Mouse (Mus musculus) megakaryocyte progenitor cell, adult 5-6 weeks (primary cell): ENCODE data around the gene Arhgef6. TPM values are rescaled to one million over a fixed set of nuclear protein-coding genes. Genes with fewer than 3 reads are reported as not detected.

Source experiments
- ATAC-seq: replicated peaks from 2 replicates; pipeline ENCODE4 v1.8.0; 2016; ENCODE audit warnings: mild to moderate bottlenecking, moderate TSS enrichment, inconsistent platforms; ENCODE audit not compliant: poor library complexity
- total RNA-seq, 2 experiments: library from RNA; stranded (forward) in 1 of 2; stranded (reverse) in 1 of 2; fragments of 157-497, 149-512 nt in 1 of 2; fragments of 200-1000 nt in 1 of 2; gene quantifications; 2 replicates each; pipeline versions ENCODE4 v1.2.3 to v1.2.4; 2015 to 2017

The Arhgef6 gene
- total RNA-seq (2015) (162 and 166 TPM in 2 replicates), total RNA-seq (2017) (108 and 110 TPM in 2 replicates)

DNA sequence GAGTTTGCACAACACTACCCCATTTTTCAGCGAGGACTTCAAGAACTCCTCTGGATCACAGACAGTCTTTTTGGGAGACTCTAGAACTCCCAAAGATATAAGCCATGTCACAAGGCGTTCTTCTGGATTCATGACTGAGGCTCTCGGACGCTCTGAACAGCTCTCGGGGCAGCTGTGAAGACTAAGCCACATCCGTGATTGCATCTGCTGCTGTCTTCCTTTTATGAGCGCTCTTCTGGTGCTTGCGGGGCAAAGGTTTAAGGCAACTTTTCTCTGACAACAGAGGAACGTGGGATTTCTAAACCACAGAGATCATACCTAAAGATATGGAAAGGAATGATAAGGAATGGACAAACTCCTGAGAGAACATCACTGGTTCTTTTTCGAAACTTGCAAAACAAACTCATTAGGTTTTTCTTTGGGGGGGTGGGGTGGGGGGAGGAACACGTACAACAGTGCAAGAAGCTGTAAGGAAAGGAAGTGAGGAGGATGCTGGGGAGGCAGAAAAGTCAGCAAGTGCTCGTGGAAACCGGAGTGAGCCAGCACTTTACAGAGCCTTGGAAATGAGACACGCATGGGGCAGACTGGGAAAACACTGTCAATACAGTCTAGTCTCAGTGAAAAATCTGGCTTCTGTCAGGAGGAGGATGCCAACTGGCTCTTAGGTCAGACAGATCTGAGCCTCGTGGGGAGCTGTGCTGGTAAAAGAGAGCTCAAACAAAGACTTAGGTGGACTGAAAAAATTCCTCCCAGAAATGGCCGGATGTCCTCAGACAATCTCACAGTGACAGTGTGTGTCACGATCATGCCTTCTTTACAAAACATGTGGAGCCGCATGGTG is at the start of gene Arhgef6:
TSS of gene Arhgef6 (minus strand) at position 359 of the 841 bp plus-strand sequence.
- peak; percentile 60 for ATAC-seq

DNA sequence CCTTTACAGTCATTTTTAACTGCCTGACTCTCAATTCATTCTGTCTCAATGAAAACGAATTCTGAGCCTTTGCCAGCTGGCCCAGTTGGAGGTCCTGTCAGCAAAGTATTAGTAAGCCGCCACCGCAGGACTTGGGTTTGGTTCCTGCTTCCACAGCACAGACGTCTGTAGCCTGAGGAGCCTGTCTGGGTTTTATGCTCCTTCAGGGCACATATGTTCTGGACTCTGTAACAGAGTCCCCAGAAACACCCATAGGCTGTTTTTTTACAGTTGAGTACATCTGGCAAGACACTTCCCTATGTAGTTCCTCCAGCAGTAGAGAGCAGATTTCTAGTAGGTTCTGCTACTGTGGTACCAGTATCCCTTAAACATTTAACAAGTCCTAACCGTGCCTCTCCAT is 42.4 kb upstream of the Arhgef6 start:
- ATAC-seq, result no peak

DNA sequence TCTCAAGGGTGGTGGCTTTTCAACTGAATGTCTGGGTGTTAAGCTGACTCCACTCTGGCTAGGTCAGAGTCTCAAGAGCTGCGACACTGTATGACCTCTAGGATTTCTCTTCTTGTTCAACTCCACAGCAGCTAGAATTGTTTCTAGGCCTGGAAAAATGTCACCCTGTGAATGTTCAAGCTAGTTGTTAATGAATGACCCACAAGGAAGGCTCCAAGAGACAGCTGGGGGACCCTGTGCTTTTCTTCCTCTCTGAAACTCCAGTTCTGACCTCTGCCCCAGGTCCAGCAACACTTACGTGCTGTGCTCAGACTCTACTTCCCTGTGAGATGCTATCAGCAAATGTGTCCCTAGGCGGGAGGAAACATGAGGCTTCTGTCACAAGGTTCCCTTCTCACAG is 40.0 kb upstream of the Arhgef6 start:
- no peak for ATAC-seq

DNA sequence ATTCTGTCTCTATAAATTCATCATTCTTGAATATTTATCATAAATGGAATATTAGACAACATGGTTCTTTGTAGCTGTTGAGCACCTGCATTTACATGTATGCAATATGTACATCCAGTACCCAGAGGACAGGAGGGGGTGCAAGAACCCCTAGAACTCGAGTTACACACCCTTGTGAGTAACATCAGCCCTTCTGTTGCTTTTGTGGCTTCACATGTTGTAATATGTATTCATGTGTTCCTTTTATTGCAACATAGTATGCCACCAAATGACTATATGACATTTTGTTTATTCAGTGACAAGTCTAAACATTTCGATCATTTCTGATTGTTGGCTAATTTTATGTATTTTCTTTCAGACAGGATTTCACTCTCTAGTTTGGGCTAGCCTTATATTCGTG is 38.6 kb upstream of the Arhgef6 start:
- peak; percentile 66 for ATAC-seq

DNA sequence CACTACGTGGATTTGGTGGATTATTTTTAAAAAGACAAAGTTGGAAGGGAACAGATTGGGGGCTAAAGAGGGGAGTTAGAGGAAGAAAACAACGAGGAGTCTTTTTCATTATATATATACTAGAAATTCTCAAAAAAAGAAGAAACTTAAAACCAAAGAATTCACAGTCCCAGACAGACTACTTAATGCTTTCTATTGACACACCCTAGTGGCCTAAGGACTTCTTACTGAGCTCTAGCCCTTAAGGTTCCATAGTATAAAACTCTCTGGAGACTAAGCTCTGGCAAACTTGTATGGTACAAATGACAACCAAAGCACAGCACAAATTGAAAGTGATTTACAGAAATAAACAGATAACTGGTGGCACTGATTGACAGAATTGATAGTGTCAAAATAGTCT is 35.5 kb upstream of the Arhgef6 start:
- ATAC-seq, result no peak

DNA sequence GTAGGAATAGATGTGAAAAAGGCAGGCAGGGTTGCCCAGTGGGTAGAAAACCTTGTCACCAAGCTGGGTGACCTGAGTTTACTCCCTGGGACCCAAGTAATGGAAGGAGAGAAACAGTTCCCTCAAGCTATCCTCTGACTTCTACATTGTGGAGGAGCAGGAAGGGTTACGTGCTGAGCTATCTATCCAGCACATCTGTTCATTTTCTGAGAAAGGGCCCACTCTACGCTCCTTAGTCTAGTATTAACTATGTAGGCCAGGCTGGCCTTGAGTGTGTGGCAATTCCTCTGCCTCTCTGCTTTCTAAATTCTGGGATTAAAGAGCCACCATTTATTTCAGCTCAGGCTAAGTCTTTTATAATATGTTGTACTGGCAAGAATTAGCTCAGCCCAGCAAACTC is 35.0 kb upstream of the Arhgef6 start:
- ATAC-seq, result peak; percentile 36; the same call in 1 of the 2 replicates

DNA sequence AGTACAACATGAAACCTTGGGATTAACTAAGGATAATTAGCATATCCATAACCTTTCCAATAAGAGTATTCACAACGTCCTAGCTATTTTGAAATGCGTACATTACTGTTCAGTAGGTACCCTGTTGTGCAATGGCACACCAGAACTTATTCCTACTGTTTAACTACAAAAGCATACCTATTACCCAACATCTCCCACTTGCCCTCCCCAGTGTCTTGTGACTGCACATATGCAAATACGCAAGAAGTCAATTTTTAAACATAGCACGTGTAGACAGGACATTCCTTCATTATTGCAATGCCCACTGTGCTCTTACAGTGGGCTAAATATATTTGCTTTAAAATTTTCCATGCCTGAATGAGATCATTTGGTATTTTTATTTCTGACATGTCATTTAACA is 34.4 kb upstream of the Arhgef6 start:
- peak; percentile 88 for ATAC-seq

DNA sequence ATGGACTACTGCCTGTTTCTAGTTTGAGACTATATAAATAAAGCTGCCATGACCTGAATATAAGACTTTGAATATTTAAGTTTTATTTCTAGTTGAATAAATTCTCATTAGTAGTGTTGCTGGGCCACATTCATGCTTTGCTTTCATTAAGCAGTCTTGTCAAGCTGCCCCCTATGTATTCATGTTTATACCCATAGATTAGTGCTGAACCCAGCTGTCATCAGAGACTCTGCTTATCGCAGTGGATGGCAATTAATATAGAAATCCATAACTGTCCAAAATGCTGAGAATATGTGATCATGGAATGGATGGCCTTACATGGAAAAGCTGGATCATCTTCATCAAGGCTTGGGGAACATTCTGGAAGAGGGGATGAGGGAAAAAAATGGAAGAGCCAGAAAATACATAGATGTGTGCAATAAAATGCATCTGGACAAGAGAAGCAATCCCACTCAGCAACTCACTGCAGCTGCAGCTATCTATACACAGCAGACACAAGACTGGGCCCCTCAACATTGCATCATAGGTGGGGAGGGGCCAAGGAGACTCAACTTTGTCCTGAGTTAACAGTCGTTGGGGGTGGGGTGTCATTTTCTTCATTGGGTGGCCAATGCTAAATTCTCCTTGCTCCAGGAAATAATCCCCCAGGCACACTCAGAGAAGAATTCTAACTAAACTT is 26.5 kb upstream of the Arhgef6 start:
- ATAC-seq, result peak; percentile 70

DNA sequence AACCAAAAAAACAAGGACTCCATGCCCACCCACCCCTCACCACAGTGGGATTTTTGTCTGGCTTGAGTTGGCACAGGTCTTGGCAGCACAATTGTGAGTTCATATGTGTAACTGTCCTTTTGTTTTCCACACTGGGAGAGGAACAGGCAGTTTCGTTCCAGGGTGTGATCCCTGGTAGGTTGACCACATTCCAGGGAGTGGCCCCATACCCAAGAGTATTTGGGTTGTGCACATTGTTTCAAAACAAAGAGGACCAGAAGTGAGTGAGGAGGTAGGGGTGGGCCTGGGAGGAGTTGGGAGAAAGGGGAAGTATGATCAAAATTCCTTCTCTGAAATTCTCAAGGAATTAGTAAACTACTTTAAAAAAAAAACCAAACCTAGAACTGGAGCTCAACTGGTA is 20.8 kb upstream of the Arhgef6 start:
- no peak for ATAC-seq

DNA sequence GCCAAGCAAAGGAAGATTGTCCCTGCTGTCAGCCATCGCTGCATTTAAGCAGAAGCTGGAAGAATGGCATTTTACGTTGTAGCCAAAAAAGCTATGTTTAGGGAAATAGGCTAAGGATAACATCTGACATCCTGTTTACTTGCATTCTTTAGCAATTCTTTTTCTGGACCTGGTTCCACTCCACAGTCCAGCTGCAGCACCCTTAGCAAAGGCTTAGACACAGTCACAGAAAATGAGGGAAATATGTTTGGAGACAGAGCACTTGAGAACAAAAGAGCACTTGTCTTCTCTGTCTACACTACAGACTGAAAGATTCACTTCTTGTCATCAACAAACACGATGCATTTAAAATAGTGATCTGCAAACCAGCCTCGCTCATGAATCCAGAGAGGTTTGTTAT is 691 bp upstream of the Arhgef6 start:
- no peak for ATAC-seq

DNA sequence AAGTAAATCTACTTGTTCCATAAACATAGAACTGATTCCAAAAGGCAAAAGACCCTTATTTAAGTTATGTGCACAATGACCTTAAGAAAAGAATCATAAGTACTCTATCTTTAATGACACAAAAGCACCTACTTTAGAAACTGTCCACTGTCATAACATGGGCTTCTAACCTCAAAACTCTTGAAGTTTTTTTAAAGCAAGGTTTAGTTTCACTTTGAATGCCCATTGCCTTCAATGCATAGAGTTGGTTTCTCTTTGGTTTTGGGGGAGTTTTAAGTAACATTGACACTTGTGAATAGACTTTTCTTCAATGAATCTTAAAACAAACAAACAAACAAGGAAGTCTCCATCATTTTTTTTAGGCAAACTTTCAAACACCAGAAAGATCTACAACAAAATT is 947 bp downstream of the Arhgef6 start:
- ATAC-seq, result no peak

DNA sequence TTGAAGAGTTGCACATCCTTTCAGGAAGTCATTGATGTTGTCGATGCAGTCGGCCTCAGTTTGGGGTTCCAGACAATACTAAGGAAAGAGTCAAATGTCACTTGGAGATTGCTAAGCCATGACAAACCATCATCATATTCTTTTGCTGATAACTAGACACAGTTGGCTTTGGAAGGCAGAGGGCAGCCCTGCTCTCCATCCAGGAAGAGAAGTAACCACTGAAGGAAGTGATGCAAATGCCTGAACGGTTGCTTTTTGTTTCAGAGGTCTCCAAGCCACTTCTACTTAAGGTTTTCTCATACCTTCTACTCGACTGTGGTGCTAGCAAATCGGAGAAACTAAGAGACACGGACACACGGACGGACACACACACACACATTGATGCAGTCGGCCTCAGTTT is 1.6 kb downstream of the Arhgef6 start:
- peak; percentile 70 for ATAC-seq

DNA sequence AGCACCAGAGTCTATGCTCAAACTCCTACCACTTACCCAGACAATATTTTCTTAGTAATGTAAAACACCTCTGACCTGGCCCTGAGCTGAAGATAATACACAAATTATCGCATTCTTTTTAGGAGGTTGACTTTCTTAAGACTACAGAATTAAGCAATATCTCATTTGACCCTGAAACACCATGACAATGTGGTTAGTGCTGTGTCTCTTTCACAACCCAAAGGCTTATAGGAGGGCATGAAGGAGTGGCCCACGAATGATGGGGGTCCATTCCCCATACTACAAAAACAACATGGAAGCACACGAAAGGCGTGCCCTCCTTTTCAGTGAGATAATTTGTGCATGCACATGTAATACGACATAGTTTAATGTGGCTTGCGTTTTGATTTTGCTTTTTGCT is 3.2 kb downstream of the Arhgef6 start:
- peak; percentile 71 for ATAC-seq

DNA sequence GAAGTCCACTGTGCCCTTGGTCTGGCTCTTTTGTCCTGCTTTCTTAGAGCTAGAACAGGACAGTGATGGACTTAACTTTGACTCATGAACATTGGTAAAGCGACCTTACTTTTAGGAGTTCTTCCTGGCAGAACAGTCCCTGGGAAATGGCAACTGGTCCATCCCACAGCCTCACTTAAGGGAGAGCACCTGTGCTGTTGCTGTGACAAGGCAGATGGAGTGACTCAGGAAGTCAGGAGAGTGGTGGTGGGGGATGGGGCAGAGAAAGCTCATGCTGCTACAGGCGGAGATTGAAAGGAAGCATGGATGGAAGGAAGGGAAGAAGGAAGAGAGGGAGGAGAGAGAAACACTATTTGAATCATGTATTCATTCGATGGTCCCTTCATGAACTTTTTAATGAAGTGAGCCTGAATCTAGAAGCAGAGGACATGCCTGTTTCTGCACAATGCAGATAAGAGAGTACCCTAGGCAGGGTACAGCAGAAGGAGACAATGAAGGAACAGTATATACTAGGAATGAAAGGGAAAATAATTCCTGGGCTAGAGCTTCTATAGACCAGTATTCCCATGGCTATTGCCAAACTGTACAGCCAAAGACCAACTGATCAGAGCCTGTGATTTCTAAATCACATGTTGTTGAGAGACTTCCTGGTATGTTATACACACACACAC is 10.7 kb downstream of the Arhgef6 start:
- no peak for ATAC-seq

DNA sequence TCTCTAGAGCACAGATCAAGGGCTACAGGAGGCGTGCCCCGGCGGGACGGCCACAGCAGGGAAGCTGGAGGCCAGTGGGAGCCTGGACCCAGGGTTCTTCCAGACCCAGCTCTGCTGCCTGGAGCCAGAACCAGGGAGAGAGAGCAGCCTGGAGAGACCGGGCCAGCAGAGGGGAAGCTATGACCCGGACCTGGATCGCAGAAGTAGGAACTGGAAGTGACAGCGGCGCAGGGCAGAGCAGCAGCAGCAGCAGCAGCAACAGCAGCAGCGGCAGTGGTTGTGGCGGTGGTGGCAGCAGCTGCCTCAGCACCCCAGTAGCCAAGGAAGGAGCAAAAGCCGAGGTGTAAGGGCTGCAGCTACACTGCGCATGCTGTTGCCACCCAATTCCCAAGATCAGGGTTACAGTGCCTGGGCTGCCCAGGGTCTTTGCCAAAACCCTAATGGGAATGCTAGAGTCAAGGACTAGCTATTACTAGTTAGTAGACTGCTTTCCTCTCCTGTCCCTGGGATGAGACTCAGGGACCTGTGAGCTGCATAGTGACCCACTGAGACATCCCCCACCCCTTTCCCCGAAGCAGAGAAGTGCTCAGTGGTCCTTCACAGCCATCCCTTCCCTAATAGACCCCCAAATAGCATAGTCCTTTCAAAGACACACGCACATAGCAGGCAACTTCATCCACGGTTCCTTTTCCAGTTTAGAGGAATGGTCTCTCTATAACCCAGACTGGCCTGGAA is 11.9 kb downstream of the Arhgef6 start:
- ATAC-seq, result peak; percentile 94

DNA sequence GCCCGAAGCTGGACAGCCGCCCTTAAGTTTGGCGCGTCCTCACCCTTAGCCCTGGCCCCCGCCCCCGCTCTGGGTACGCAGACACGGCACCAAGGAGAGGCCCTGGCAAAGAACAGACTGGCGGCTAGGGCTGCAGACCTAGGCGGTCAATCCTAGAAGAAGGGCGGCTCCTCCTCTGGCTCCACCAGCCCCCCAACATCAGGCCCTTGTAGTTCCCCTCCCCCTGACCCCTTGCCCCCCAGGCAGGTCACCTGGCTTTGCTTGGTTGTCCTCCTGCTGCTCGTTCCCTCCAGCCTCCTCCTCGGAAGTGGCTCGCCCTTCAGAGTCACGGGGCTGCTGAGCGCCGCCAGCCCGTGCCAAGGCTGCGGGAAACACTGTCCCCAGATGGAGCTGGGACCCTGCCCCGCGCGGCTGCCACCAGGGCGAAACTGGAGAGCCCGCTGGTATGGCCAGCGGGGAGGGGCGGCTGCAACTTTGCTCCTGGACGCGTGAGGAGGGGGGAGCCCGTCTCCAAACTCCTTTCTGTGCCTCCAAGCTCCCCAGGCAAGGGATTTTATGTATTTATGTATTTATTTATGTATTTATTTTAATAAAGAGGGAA is 12.6 kb downstream of the Arhgef6 start:
- ATAC-seq, result peak; percentile 44

DNA sequence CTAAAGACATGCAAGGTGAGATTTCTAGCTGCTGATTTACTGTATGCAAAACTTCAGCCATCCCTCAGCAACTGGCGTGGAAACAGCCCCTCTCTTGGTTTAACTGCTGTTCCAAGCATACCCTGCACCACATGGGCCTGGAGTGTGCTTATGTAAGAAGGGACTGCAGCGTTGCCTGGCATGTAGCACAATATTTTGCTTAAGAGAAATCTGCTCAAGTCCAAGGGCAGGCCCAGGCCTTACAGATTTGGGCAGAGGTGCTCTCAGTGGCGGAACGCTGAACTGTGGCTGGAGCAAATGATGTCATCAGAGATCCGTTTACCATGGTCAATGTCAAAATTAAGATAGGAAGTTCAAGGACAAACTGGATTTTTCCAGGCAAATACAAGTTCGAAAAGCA is 13.6 kb downstream of the Arhgef6 start:
- no peak for ATAC-seq

DNA sequence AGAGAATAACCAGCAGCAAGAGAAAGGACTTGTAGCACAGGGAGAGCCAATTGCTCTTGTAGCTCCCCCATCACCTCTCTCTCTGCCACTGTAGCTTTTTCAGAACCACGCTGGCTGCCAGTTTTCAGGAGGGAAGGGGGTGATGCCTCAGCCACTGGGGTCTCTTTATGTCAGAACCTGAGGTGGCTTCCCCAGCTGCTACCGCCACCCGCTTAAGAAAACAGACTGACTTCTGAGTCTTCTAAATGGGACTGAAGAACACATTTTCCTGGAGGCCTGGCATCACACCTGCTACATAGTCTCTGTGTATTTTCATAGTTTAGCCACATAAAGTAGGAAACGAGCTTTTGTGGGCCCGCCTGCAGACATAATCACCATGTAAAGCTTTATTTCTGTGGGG is 26.5 kb downstream of the Arhgef6 start:
- no peak for ATAC-seq

DNA sequence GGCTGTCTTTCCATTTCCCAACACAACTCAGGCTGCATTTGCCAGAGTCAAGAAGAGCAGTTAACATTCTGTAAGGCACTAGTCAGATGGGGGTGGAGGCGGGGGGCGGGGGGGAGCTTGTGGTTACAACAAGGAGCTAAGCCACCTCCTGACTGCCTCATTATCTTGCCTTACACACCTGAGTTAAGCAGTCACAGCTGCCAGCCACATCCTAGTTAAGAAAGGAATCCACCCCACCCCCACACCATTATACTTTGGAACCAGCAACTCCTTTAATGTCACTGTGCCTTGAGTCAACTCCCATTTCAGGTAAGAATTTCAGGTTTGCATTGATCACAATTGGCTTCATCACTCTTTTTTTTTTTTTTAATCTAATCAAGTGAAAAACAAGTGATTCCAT is 28.5 kb downstream of the Arhgef6 start:
- no peak for ATAC-seq

DNA sequence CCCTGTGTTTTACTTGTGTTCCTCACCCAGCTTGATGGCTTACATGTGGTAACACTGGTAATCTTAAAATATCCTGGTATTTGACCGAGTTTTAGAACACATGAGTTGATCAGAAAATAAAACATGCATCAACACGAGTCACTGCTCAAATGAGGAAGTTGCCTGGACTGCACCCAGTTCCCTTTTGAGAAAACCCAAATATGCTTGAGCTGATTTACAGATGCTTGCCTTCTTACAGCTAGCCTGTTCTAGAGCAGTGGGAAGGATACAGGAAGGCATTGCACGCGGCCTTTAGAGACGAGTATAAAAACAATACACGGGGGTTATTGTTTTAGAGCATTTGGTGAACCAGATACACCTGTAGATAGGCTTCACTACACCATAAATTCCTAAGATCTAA is 31.8 kb downstream of the Arhgef6 start:
- ATAC-seq, result peak; percentile 47; the same call in 1 of the 2 replicates
